Mouse (Mus musculus) testis, adult 2 months (tissue): ENCODE results near the gene Crim1.

Source experiments
- CTCF ChIP-seq: fragments of 200-500 bp; IDR thresholded peaks from 2 replicates; pipeline ENCODE4 v1.5.1; 2012; ENCODE audit warnings: low read depth, mild to moderate bottlenecking, inconsistent platforms, low read length, moderate library complexity; ENCODE audit not compliant: control insufficient read depth, insufficient read depth, insufficient replicate concordance
- POLR2A ChIP-seq: fragments of 200-500 bp; IDR thresholded peaks from 2 replicates; pipeline ENCODE4 v1.6.1; 2012; ENCODE audit warnings: low read depth, mild to moderate bottlenecking, inconsistent platforms, low read length, moderate library complexity; ENCODE audit not compliant: control insufficient read depth

- TF ChIP-seq CTCF (no peak), POLR2A (peak; percentile 56)
Measured at GRCm38 (mm10) chr17:78417381-78418281, 217.6 kb downstream of the Crim1 start, which contains the start of gene Fez2.
